Mouse (Mus musculus) thymus, postnatal 0 days (tissue): ENCODE data around the gene Os9. TPM values are rescaled to one million over a fixed set of nuclear protein-coding genes. Genes with fewer than 3 reads are reported as not detected.
A peak's percentile ranks its signal among the peaks of the same experiment; 100 is the strongest.
"Not testable (repeated sequence)": the region's sequence is repeated elsewhere in the genome, so short reads cannot be mapped to it uniquely, and the experiment has no call there.

Experiments
- DNase-seq: peaks from one replicate; pipeline ENCODE4 v3.0.0-alpha.2; 2015; ENCODE audit warnings: low spot score
- polyA plus RNA-seq: library from polyadenylated mRNA; unstranded; fragments of >200 nt; fragmentation: Nextera tagmentation; extraction: Ambion mirVana; gene quantifications from 2 replicates; pipeline ENCODE4 v1.2.1, GENCODE M21; 2015

Os9 gene
- polyA plus RNA-seq, 1 experiment from 2014 or later, result 90.9 TPM

GRCm38 (mm10) chr10:127147135-127147534 lies 26.2 kb upstream of the Os9 start:
- no peak for DNase-seq

DNA sequence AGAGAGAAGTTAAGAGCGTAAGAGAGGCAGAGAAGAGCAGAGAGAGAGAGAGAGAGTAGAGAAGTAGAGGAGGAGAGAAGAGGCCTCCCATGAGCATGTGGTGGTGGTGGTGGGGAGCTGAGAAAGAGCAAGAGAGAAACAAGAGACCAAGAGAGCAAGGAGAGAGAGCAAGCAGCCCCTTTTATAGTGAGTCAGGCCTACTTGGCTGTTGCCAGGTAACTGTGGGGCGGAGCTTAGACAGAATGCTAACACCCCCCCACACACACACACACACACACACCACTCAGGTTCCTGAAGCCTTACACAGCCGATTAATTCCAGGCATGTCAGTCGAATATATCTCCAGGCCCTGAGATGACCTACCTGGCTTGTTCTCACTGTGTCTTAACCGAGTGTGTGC lies 24.4 kb upstream of the Os9 start:
- DNase-seq, result no peak

GRCm38 (mm10) chr10:127144536-127144935 lies 23.6 kb upstream of the Os9 start:
- no peak for DNase-seq

- no peak for DNase-seq
Measured at GRCm38 (mm10) chr10:127143228-127143627, 22.3 kb upstream of the Os9 start.

GRCm38 (mm10) chr10:127141500-127141899 lies 20.6 kb upstream of the Os9 start:
- peak; percentile 46 for DNase-seq

- peak; percentile 40 for DNase-seq
Measured at GRCm38 (mm10) chr10:127140971-127141370, 20.0 kb upstream of the Os9 start.

DNA sequence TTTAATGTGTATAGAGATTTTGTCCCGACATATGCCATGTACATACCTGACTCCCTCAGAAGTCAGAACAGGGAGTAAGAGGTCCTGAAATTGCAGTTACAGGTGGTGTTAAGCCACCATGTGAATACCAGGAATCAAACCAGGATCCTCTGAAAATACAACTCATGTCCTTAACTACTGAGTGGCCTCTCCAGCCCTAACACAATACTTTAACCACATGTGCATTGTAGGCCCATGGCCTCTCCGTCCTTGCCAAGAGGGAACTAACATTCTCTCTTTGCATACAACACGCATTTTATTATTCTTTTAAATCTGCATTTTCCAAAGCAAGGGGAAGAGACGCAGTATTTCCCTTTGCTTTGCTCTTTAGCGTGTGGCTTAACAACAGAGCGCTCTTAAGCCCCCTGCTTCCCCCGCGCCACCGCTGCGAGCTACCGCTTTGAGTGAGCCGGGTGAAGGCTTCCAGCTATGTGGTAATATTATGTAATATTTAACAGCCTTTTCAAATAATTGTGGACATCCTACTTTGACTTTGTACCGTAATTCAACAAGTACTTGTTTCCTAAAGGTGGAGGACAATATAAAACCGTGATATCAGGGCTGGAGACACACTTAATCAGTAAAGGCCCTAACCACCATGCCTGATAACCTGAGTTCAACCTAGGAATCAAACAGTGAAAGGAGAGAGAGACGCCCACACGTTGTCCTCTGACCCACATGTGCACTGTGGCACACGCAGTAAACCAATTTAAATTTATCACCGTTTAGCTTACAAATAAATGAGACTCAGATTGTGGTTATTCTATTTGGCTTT lies 17.6 kb upstream of the Os9 start:
- DNase-seq, result no peak

- no peak for DNase-seq
Measured at GRCm38 (mm10) chr10:127137896-127138295, 17.0 kb upstream of the Os9 start.

- DNase-seq, result peak; percentile 82
Measured at GRCm38 (mm10) chr10:127136510-127136909, 15.6 kb upstream of the Os9 start.

DNA sequence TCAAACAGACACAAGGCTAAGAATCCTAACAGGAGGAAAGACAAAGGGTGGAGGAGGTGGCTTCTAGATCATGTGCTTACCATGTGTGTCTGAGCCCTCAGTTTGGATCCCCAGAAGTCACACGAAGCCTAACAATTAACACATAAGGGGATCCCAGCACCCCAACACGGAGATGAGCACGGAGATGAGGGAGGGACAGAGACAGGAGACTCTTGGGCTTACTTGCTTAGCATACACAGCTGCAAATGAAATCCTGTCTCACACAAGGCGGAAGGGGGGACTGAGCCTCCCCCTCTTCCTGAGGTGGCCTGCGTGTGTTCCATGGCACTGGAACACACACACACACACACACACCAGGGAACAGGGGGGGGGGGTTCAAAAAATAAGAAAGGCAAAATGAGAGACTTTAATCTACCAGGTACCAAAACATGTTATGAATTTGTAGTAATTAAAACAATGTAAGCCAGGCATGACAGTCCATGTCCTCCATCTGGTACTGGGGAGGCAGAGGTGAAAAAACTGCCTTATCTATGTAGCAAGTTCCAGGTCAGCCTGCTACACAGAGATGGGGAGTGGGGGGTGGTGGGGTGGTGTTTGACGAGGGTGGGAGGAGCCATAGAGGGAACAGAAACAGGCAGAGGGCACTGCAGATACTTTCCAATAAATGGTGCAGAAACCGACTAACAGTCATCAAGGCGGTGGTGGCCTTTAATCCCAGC lies 14.3 kb upstream of the Os9 start:
- peak; percentile 78 for DNase-seq

- not testable (repeated sequence) for DNase-seq
Measured at GRCm38 (mm10) chr10:127134394-127135035, 13.6 kb upstream of the Os9 start.

DNA sequence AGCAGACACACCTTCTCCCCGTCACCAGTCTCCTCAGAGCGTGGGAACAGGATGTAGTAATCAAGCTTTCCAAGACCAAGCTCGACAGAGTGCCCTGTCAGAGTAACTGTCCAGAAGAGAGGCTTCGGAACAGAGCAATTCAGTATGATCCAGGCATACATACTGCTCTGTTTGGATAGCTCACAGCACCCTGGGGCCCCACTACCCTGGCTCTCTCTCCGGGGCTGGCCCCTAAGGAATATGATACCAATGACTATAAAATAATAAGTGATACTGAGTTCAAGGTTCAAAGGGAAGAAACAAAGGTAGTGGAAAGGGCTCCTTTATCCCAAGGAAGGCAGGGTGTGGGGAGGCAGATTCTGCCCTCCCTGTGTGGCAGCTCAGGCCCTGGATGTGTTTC lies 11.5 kb upstream of the Os9 start:
- DNase-seq, result no peak

- DNase-seq, result no peak
Measured at GRCm38 (mm10) chr10:127129431-127129830, 8.5 kb upstream of the Os9 start.

- DNase-seq, result no peak
Measured at GRCm38 (mm10) chr10:127127711-127128279, 6.9 kb upstream of the Os9 start.

DNA sequence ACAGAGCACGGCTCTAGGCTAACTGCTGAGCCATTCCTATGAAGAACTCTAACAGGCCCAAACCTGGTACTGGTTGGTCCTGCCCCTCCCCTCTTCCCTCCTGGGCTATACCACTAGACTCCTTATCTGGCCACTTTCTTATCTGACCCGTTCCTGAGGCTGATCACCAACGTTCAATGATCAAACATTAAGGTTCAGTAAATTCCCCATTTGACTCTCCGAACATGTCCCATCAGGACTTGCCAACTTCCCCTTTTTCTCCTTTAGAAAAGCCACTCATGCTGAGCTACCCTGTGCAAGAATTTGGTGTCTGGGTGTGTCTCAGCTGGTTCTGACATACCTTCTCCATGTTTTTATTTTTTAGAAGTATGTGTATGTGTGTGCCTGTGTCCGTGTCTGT lies 5.6 kb upstream of the Os9 start:
- no peak for DNase-seq

DNA sequence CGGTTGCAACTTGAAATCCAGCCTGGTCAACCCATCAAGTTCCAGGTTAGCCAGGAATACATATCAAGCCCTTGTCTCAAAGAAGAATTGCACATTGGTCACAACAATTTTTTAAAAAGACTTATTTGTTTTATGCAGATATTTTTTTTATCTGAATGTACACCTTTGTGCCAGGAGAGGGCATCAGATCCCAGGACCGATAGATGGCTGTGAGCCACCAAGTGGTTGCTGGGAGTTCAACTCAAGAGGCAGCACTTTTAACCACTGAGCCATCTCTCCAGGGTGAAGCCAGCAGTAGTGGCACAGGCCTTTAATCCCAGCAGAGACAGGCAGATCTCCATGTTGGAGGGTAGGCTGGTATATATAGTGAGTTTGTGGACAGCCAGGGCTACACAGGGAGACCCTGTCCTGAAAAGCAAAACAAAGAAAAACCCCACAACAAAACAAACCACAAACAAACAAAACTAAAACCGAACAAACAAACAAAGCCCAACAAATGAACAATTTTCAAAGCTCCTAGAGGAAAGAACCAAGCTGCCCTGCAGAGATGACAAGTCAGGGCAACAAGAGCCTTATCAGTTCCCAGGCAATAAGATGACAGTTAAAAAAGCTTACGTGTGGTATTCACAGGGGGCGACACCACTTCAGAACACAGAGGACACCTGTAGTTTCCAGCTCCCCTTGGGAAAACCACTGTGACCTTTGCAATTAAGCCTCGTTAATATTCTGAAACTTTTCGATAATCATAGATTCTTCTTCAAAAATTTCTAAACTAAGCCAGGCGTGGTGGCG lies 4.5 kb upstream of the Os9 start:
- peak; percentile 75 for DNase-seq

DNA sequence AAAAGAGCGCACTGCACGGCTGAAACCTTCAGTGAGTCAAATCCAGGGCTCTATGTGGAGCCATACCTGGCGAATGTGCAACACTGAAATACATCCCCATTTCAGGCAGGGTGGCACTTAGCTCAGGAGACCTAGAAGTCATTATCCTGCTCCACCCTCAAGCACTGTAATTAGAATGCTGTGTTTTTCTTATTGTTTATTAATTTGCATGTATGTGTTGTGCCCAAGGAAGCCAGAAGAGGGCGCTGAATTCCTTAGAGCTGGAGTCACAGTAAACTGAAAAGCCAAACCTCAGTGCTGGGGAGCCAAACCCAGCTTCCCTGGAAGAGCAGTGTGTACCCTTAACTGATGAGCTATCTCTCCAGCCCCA lies 2.5 kb upstream of the Os9 start:
- peak; percentile 68 for DNase-seq

GRCm38 (mm10) chr10:127122784-127123435 lies 2.0 kb upstream of the Os9 start:
- no peak for DNase-seq

GRCm38 (mm10) chr10:127122018-127122417 lies 1.1 kb upstream of the Os9 start:
- DNase-seq, result no peak

- peak; percentile 19 for DNase-seq
Measured at GRCm38 (mm10) chr10:127120301-127121065, 448 bp downstream of the Os9 start.
